Mouse (Mus musculus) embryonic facial prominence, embryonic 14.5 days (tissue): ENCODE measurements around the gene Irf2. TPM values are rescaled to one million over a fixed set of nuclear protein-coding genes. Genes with fewer than 3 reads are reported as not detected.

Experiments
- ATAC-seq: fragments of 200-750 bp; cut with Nextera tagmentation; 2 replicates; pipeline ENCODE4 v1.8.0; 2017; ENCODE audit warnings: low read depth, moderate number of reproducible peaks, moderate TSS enrichment
- DNase-seq: peaks from one replicate; pipeline ENCODE4 v3.0.0-alpha.2; 2015; ENCODE audit warnings: low spot score
- H3K27ac ChIP-seq: fragments of 300-500 bp; sonication (generic); replicated peaks from 2 replicates; pipeline ENCODE4 v1.5.1; 2014; ENCODE audit warnings: low read depth, mild to moderate bottlenecking, low read length, moderate library complexity
- H3K27me3 ChIP-seq: fragments of 300-500 bp; sonication (generic); replicated peaks from 2 replicates; pipeline ENCODE4 v1.6.1; 2014; ENCODE audit warnings: low read length; ENCODE audit not compliant: control insufficient read depth, insufficient read depth
- H3K36me3 ChIP-seq: fragments of 300-500 bp; sonication (generic); 2 replicates; pipeline ENCODE4 v1.6.1; 2014; ENCODE audit warnings: low read length, mixed read lengths; ENCODE audit not compliant: control insufficient read depth, insufficient read depth
- H3K4me1 ChIP-seq: fragments of 300-500 bp; sonication (generic); 2 replicates; pipeline ENCODE4 v1.6.1; 2014; ENCODE audit warnings: antibody characterized with exemption, low read length; ENCODE audit not compliant: control insufficient read depth, insufficient read depth
- H3K4me2 ChIP-seq: fragments of 300-500 bp; sonication (generic); 2 replicates; pipeline ENCODE4 v1.6.1; 2014; ENCODE audit warnings: low read depth, mild to moderate bottlenecking, low read length, moderate library complexity, mixed read lengths
- H3K4me3 ChIP-seq: fragments of 300-500 bp; sonication (generic); 2 replicates; pipeline ENCODE4 v1.5.1; 2014; ENCODE audit warnings: low read depth, mild to moderate bottlenecking, low read length
- H3K9ac ChIP-seq: fragments of 300-500 bp; sonication (generic); 2 replicates; pipeline ENCODE4 v1.6.1; 2014; ENCODE audit warnings: low read depth, mild to moderate bottlenecking, low read length, moderate library complexity, mixed read lengths
- H3K9me3 ChIP-seq: fragments of 300-500 bp; sonication (generic); 2 replicates; pipeline ENCODE4 v1.6.1; 2016; ENCODE audit warnings: low read length; ENCODE audit not compliant: control insufficient read depth
- WGBS: fragments of 180-500 bp; shearing (Covaris S2); extraction: QIAGEN DNeasy Blood & Tissue Kit; methylation state at CpG from one replicate; pipeline ENCODE4 v1.1.7; 2014; 5-methylcytosine and 5-hydroxymethylcytosine counted together
- polyA plus RNA-seq: library from polyadenylated mRNA; unstranded; fragments of >200 nt; fragmentation: Nextera tagmentation; extraction: Ambion mirVana; gene quantifications from 2 replicates; pipeline ENCODE4 v1.2.1, GENCODE M21; 2014

Irf2 gene
- polyA plus RNA-seq, 1 experiment from 2014 or later: 15.3 TPM

GRCm38 (mm10) chr8:46829414-46830111, 90.0 kb downstream of the Irf2 start:
- Histone ChIP-seq H3K4me2 (no peak overlapping the region), H3K27me3 (no peaks in the 10 kb centered on the region), H3K9ac (no peak overlapping the region), H3K9me3 (no peaks in the 10 kb centered on the region), H3K4me1 (no peaks in the 10 kb centered on the region), H3K27ac (no peak overlapping the region), H3K36me3 (peaks cover 4% of the 10 kb centered on the region; the same call in 1 of the 2 replicates), H3K4me3 (no peak overlapping the region)
- WGBS: 76% methylated on average over 6 of the region's 6 CpGs
- no peak for DNase-seq
- ATAC-seq: no peak

GRCm38 (mm10) chr8:46830112-46830855, 90.8 kb downstream of the Irf2 start:
- ATAC-seq (no peak), DNase-seq (no peak)
- WGBS: 76% methylated on average over 11 of the region's 11 CpGs
- Histone ChIP-seq H3K27me3 (no peaks in the 10 kb centered on the region), H3K27ac (no peak overlapping the region), H3K9ac (no peak overlapping the region), H3K4me1 (no peaks in the 10 kb centered on the region), H3K36me3 (peaks cover 4% of the 10 kb centered on the region; the same call in 1 of the 2 replicates), H3K4me3 (no peak overlapping the region), H3K9me3 (no peaks in the 10 kb centered on the region), H3K4me2 (no peak overlapping the region)

DNA sequence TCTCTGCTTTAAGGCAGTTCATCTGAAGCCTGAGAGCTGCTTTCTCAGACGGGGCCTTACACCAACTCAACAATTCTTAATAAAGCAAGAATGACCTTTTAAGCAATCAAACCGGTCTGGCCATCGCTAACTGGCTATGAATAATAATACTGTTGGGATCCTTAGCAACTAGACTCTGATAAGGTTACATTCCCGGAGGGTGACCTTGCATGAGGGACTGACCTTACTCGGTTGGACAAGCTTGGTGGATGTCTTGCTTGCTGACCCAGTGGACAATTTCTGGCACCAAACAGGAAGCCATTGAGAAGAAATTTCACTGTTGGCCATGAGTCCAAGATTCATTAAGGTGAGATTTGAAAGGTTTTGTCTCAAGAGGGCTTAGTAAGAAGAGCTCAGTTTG, 92.4 kb downstream of the Irf2 start:
- ATAC-seq (no peak), DNase-seq (no peak)
- Histone ChIP-seq H3K27me3 (no peaks in the 10 kb centered on the region), H3K4me1 (no peaks in the 10 kb centered on the region), H3K36me3 (peaks cover 4% of the 10 kb centered on the region; the same call in 1 of the 2 replicates), H3K9ac (no peak overlapping the region), H3K4me3 (no peak overlapping the region), H3K27ac (no peak overlapping the region), H3K9me3 (no peaks in the 10 kb centered on the region), H3K4me2 (no peak overlapping the region)
- WGBS: 81% methylated on average over 5 of the region's 5 CpGs

- WGBS: 92% methylated on average over 3 of the region's 3 CpGs
These were observed 92.9 kb downstream of the Irf2 start for GRCm38 (mm10) chr8:46832399-46832798.

GRCm38 (mm10) chr8:46833763-46834162, 94.2 kb downstream of the Irf2 start:
- H3K9me3 ChIP-seq: no peaks in the 10 kb centered on the region
- no peaks in the 10 kb centered on the region for H3K4me1 ChIP-seq
- no peak overlapping the region for H3K9ac ChIP-seq
- H3K27ac ChIP-seq: peak overlapping the region; percentile 33; the same call in 1 of the 2 replicates
- no peaks in the 10 kb centered on the region for H3K27me3 ChIP-seq
- H3K4me3 ChIP-seq: no peak overlapping the region
- H3K36me3 ChIP-seq: peaks cover 15% of the 10 kb centered on the region
- DNase-seq (peak; percentile 54), ATAC-seq (peak; percentile 86)
- 54% methylated on average over 4 of the region's 4 CpGs for WGBS
- no peak overlapping the region for H3K4me2 ChIP-seq

More at GRCm38 (mm10) chr8:46832399-46832798, 92.9 kb downstream of the Irf2 start:
- ATAC-seq: no peak
- H3K36me3 ChIP-seq: peaks cover 5% of the 10 kb centered on the region; the same call in 1 of the 2 replicates
- H3K4me2 ChIP-seq: no peak overlapping the region
- H3K9ac ChIP-seq: no peak overlapping the region
- H3K4me3 ChIP-seq: no peak overlapping the region
- H3K27me3 ChIP-seq: no peaks in the 10 kb centered on the region
- H3K9me3 ChIP-seq: no peaks in the 10 kb centered on the region
- no peaks in the 10 kb centered on the region for H3K4me1 ChIP-seq
- no peak for DNase-seq
- no peak overlapping the region for H3K27ac ChIP-seq

GRCm38 (mm10) chr8:46834440-46834839, 94.9 kb downstream of the Irf2 start:
- no peak overlapping the region for H3K9ac ChIP-seq
- no peaks in the 10 kb centered on the region for H3K4me1 ChIP-seq
- no peaks in the 10 kb centered on the region for H3K27me3 ChIP-seq
- H3K9me3 ChIP-seq: no peaks in the 10 kb centered on the region
- DNase-seq (no peak), ATAC-seq (no peak)
- no peak overlapping the region for H3K4me3 ChIP-seq
- peaks cover 21% of the 10 kb centered on the region for H3K36me3 ChIP-seq
- no peak overlapping the region for H3K4me2 ChIP-seq
- WGBS: 81% methylated on average over 3 of the region's 3 CpGs
- no peak overlapping the region for H3K27ac ChIP-seq

DNA sequence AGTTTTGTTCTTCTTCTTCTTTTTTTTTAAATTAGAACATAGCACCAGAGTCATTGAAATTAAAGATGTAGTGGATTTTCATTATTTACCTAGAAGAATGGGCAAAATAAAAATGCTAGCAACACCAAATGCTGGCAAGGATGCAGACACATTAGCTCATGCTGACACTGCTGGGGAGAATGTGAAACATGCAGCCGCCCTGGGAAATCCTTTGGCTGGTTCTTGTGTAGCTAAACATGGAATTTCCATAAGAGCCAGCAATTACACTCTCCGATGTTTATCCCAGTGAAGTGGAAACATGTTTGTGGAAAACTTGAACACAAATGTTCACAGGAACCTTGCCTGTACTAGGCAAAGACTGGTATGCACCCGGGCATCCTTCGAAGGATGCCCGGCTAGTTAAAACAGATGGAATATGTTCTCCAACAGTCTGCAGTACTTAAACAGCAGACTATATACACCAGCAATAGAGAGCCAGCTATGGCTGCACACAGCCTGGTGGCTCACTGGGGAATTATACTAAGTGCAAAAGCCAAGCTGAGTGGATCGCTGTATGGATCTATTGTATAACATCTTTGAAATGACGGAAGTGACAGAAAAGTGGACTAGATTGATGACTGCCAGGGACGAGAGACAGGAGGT, 96.6 kb downstream of the Irf2 start:
- Histone ChIP-seq H3K9me3 (no peaks in the 10 kb centered on the region), H3K27ac (no peak overlapping the region), H3K4me2 (no peak overlapping the region), H3K4me3 (no peak overlapping the region), H3K4me1 (no peaks in the 10 kb centered on the region), H3K36me3 (peaks cover 21% of the 10 kb centered on the region), H3K9ac (no peak overlapping the region), H3K27me3 (no peaks in the 10 kb centered on the region)
- WGBS: 83% methylated on average over 8 of the region's 8 CpGs
- DNase-seq (peak; percentile 67), ATAC-seq (no peak)

DNA sequence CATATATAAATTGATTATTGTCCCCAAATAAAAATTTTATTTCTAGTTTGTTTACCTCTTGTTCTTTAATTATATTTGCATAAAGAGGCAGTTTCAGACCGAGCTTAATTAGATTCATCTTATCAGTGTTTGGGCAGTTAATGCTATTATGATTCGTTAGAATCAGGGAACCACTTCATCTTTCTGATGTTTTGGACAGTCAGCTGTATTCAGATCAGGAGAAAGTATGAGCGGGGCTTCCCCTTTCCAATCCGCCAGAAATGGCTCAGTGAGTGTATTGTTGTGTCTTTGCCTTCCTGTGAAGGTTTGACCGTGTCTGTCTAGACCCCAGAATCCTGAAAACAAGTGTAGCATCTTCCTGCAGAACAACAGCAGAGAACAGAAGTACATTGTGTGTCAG, 97.4 kb downstream of the Irf2 start:
- H3K9me3 ChIP-seq: no peaks in the 10 kb centered on the region
- H3K27me3 ChIP-seq: no peaks in the 10 kb centered on the region
- ATAC-seq (no peak), DNase-seq (no peak)
- no peak overlapping the region for H3K9ac ChIP-seq
- H3K27ac ChIP-seq: no peak overlapping the region
- no peak overlapping the region for H3K4me3 ChIP-seq
- 81% methylated on average over 5 of the region's 5 CpGs for WGBS
- H3K4me1 ChIP-seq: no peaks in the 10 kb centered on the region
- H3K4me2 ChIP-seq: no peak overlapping the region
- peaks cover 21% of the 10 kb centered on the region for H3K36me3 ChIP-seq
